Mouse (Mus musculus): Measurements from ENCODE around the gene Med27. TPM values are rescaled to one million over a fixed set of nuclear protein-coding genes. Genes with fewer than 3 reads are reported as not detected.
"Not testable (repeated sequence)": the region's sequence is repeated elsewhere in the genome, so short reads cannot be mapped to it uniquely, and the experiment has no call there.

Gene Med27
- polyA plus RNA-seq, 1 experiment from 2014 or later = 34.4 TPM

GRCm38 (mm10) chr2:29523918-29524811, 177.5 kb downstream of the Med27 start:
- 39% methylated on average over 12 of the region's 12 CpGs for WGBS
- Histone ChIP-seq H3K4me3 (no peak overlapping the region), H3K9me3 (no peaks in the 10 kb centered on the region), H3K27me3 (replicated peaks) (no peaks in the 10 kb centered on the region), H3K4me2 (no peak overlapping the region), H3K27ac (replicated peaks) (peak overlapping the region; percentile 60), H3K36me3 (no peaks in the 10 kb centered on the region), H3K4me1 (peaks cover 49% of the 10 kb centered on the region), H3K9ac (no peak overlapping the region)
- ATAC-seq (ENCODE audit: extremely low read depth, insufficient number of reproducible peaks, low FRiP score, low TSS enrichment) = no peak; the same call in 1 of the 2 replicates

DNA sequence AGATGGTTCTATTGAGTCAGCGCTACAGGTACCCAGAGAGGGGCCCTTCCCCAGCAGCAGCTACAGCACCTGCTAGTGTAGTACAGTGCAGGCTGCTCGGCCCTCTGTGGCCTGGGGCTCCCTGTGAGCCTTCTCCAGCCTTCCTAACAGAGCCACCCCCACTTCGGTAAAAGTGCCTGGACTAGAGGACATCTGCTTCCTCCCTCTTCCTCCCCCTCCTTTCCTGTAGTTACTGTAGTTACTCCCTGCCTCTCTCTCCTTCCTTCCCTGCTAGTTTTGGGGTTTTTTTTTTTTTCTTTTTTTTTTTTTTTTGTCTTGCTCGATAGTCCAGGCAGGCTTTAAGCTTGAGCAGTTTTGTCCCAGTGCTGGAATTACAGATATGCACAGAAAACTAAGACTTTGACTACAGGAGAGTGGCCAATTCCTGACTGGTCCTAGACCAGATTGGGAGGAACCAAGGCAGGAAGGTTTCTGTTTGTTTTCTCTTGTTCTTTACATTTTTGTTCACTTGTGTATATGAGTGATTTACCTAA, 178.7 kb downstream of the Med27 start:
- Histone ChIP-seq H3K4me1 (peaks cover 49% of the 10 kb centered on the region), H3K4me2 (no peak overlapping the region), H3K9me3 (no peaks in the 10 kb centered on the region), H3K27ac (replicated peaks) (peak overlapping the region; percentile 60), H3K9ac (no peak overlapping the region), H3K36me3 (no peaks in the 10 kb centered on the region), H3K4me3 (no peak overlapping the region), H3K27me3 (replicated peaks) (no peaks in the 10 kb centered on the region)
- 42% methylated on average over 4 of the region's 4 CpGs for WGBS
- no peak for ATAC-seq (ENCODE audit: extremely low read depth, insufficient number of reproducible peaks, low FRiP score, low TSS enrichment)

GRCm38 (mm10) chr2:29526266-29526665, 179.6 kb downstream of the Med27 start:
- Histone ChIP-seq H3K36me3 (no peaks in the 10 kb centered on the region), H3K9ac (no peak overlapping the region), H3K9me3 (no peaks in the 10 kb centered on the region), H3K27me3 (replicated peaks) (no peaks in the 10 kb centered on the region), H3K4me3 (no peak overlapping the region), H3K4me1 (peaks cover 48% of the 10 kb centered on the region), H3K27ac (replicated peaks) (no peak overlapping the region), H3K4me2 (no peak overlapping the region)
- no peak; the same call in 1 of the 2 replicates for ATAC-seq (ENCODE audit: extremely low read depth, insufficient number of reproducible peaks, low FRiP score, low TSS enrichment)
- WGBS = 71% methylated on average over 14 of the region's 14 CpGs

- WGBS = 81% methylated on average over 7 of the region's 9 CpGs
- not testable (repeated sequence) for ATAC-seq (ENCODE audit: extremely low read depth, insufficient number of reproducible peaks, low FRiP score, low TSS enrichment)
Observed at GRCm38 (mm10) chr2:29527480-29527879, 180.9 kb downstream of the Med27 start.

DNA sequence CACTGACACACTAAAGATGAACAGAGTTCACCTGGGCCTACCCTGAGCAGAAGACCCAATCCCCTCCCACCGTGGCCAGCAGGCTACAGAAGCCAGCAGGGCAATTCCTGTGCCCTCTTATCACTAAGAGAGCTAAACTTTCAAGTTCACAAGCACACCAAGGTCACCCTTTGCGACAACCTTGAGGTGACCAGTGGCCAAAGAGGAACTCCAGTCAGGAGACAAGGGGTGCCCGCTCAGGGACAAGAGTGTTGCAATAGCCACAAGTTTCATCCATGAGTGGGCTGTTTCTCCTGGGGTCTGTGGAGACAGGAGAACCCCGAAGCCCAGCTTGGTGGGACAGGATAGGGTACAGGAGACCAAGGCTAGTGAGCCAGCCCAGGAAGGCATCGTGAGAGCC, 182.2 kb downstream of the Med27 start:
- H3K4me2 ChIP-seq = no peak overlapping the region
- H3K4me3 ChIP-seq = no peak overlapping the region
- WGBS = 67% methylated on average over 5 of the region's 5 CpGs
- no peaks in the 10 kb centered on the region for H3K36me3 ChIP-seq
- H3K27me3 ChIP-seq (replicated peaks) = no peaks in the 10 kb centered on the region
- H3K4me1 ChIP-seq = peaks cover 34% of the 10 kb centered on the region
- ATAC-seq (ENCODE audit: extremely low read depth, insufficient number of reproducible peaks, low FRiP score, low TSS enrichment) = no peak
- no peaks in the 10 kb centered on the region for H3K9me3 ChIP-seq
- no peak overlapping the region for H3K9ac ChIP-seq
- H3K27ac ChIP-seq (replicated peaks) = no peak overlapping the region

More at GRCm38 (mm10) chr2:29527480-29527879, 180.9 kb downstream of the Med27 start:
- H3K4me1 ChIP-seq = peaks cover 41% of the 10 kb centered on the region
- not testable (repeated sequence) for H3K9me3 ChIP-seq; H3K4me2 ChIP-seq; H3K4me3 ChIP-seq; H3K27ac ChIP-seq (replicated peaks); H3K9ac ChIP-seq; H3K27me3 ChIP-seq (replicated peaks); H3K36me3 ChIP-seq

DNA sequence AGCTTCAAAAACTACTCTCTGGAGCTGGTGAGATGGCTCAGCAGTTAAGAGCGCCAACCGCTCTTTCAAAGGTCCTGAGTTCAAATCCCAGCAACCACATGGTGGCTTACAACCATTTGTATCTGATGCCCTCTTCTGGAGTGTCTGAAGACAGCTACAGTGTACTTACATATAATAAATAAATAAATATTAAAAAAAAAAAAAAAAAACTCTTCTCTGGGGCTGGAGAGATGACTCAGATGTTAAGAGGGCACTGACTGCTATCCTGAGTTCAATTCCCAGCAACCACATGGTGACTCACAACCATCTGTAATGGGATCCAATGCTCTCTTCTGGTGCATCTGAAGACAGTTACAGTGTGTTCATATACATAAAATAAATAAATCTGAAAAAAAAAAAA, 183.2 kb downstream of the Med27 start:
- peaks cover 30% of the 10 kb centered on the region for H3K4me1 ChIP-seq
- H3K27me3 ChIP-seq (replicated peaks); H3K36me3 ChIP-seq; ATAC-seq (ENCODE audit: extremely low read depth, insufficient number of reproducible peaks, low FRiP score, low TSS enrichment); H3K9me3 ChIP-seq; H3K4me3 ChIP-seq; H3K9ac ChIP-seq; H3K4me2 ChIP-seq; H3K27ac ChIP-seq (replicated peaks): not testable (repeated sequence)
- 98% methylated on average over 2 of the region's 2 CpGs for WGBS

- H3K4me2 ChIP-seq = no peak overlapping the region
- H3K4me1 ChIP-seq = peaks cover 31% of the 10 kb centered on the region
- no peak overlapping the region for H3K9ac ChIP-seq
- H3K4me3 ChIP-seq = no peak overlapping the region
- 88% methylated on average over 3 of the region's 3 CpGs for WGBS
- no peaks in the 10 kb centered on the region for H3K27me3 ChIP-seq (replicated peaks)
- H3K9me3 ChIP-seq = no peaks in the 10 kb centered on the region
- no peak for ATAC-seq (ENCODE audit: extremely low read depth, insufficient number of reproducible peaks, low FRiP score, low TSS enrichment)
- H3K27ac ChIP-seq (replicated peaks) = no peak overlapping the region
- H3K36me3 ChIP-seq = no peaks in the 10 kb centered on the region
Observed at GRCm38 (mm10) chr2:29532173-29532572, 185.6 kb downstream of the Med27 start.

DNA sequence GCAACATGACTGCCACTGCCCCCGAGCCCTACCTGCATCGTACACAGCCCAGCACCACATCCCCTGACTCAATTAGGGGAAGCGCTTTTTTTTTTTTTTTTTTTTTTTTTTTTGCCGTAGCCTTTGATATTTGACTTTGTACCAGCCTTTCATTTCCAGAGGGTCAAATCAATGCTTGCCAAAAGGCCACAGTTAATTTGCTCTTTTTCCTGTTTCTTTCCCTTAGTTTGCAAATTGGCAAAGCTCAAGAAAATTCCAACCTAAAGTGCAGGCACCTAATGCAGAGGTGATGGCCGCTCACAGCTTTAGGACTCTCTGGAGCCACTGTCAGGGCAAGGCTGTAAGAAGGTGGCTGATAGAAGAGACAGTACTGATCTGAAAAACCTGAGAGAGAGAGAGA, 186.3 kb downstream of the Med27 start:
- no peak overlapping the region for H3K9ac ChIP-seq
- ATAC-seq (ENCODE audit: extremely low read depth, insufficient number of reproducible peaks, low FRiP score, low TSS enrichment) = no peak
- no peak overlapping the region for H3K4me3 ChIP-seq
- H3K27ac ChIP-seq (replicated peaks) = no peak overlapping the region
- 81% methylated on average over 5 of the region's 5 CpGs for WGBS
- H3K9me3 ChIP-seq = no peaks in the 10 kb centered on the region
- H3K27me3 ChIP-seq (replicated peaks) = no peaks in the 10 kb centered on the region
- no peaks in the 10 kb centered on the region for H3K36me3 ChIP-seq
- H3K4me2 ChIP-seq = no peak overlapping the region
- peaks cover 31% of the 10 kb centered on the region for H3K4me1 ChIP-seq

DNA sequence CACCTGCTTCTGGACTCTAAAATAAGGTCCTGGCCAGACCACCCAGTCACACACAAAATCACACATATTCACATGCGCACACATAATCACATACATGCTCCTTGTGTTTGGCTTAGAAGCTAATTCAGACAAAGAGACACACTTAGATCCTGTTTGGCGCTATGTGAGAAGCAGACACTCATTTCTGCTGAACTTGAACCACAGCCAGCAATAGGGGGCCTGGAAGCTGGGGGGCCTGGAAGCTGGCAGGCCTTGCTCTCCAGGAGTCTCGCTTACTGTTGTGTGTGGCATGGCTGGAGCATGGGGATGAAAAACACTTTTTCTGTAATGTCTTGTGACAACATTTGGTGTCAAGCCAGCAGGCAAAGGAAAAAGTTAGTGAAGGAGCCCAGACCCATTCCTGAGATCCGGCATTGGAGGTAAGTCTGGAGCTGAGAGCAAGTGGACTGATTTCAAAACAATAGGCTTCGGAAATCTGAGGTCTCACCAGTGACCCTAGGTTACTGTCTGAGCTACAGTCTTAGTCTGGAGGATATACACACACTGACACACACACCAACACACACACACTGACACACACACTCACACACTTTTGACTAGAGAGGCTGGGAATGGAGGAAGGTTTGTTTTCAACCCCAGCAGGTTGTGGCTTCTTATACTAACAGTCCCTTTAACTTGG, 189.1 kb downstream of the Med27 start:
- Histone ChIP-seq H3K9me3 (no peaks in the 10 kb centered on the region), H3K4me2 (no peak overlapping the region), H3K36me3 (no peaks in the 10 kb centered on the region), H3K4me1 (peaks cover 31% of the 10 kb centered on the region), H3K27me3 (replicated peaks) (0 out of 2 replicates have a peak, but pooled peaks cover 3% of the 10 kb centered on the region), H3K9ac (0 out of 2 replicates have a peak overlapping the region, but pooled peaks have one; percentile 3), H3K4me3 (no peak overlapping the region), H3K27ac (replicated peaks) (peak overlapping the region; percentile 53)
- WGBS = 51% methylated on average over 5 of the region's 5 CpGs
- no peak for ATAC-seq (ENCODE audit: extremely low read depth, insufficient number of reproducible peaks, low FRiP score, low TSS enrichment)

- 79% methylated on average over 9 of the region's 9 CpGs for WGBS
- Histone ChIP-seq H3K4me1 (peaks cover 31% of the 10 kb centered on the region), H3K27ac (replicated peaks) (peak overlapping the region; percentile 50), H3K9me3 (no peaks in the 10 kb centered on the region), H3K27me3 (replicated peaks) (0 out of 2 replicates have a peak, but pooled peaks cover 3% of the 10 kb centered on the region), H3K36me3 (no peaks in the 10 kb centered on the region), H3K9ac (no peak overlapping the region), H3K4me2 (no peak overlapping the region), H3K4me3 (no peak overlapping the region)
- no peak for ATAC-seq (ENCODE audit: extremely low read depth, insufficient number of reproducible peaks, low FRiP score, low TSS enrichment)
Observed at GRCm38 (mm10) chr2:29536481-29536880, 189.9 kb downstream of the Med27 start.

DNA sequence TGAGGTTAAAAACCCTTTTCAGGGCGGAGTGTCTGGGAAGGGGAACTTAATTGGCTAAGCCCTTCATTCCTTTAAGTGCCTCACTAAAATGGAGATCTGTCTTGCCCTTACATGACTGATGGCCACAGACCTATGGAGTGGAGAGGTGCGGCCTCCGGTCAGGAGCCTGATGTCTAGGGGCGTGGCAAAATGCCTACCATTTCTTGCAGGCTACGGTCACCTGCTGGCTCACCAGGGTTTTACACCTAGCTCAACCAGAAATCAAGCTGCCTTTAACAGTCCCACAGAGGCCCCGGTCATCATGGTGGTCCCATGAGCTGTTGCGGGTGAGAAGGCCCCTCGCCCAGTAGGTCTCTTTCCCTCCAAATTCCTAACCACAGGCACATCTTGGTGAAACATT, 190.7 kb downstream of the Med27 start:
- ATAC-seq (ENCODE audit: extremely low read depth, insufficient number of reproducible peaks, low FRiP score, low TSS enrichment) = no peak

More for the DNA sequence above, 190.7 kb downstream of the Med27 start:
- H3K4me3 ChIP-seq = no peak overlapping the region
- H3K27me3 ChIP-seq (replicated peaks) = 0 out of 2 replicates have a peak, but pooled peaks cover 3% of the 10 kb centered on the region
- peaks cover 35% of the 10 kb centered on the region for H3K4me1 ChIP-seq
- H3K9me3 ChIP-seq = no peaks in the 10 kb centered on the region
- 83% methylated on average over 8 of the region's 8 CpGs for WGBS
- no peak overlapping the region for H3K9ac ChIP-seq
- H3K36me3 ChIP-seq = no peaks in the 10 kb centered on the region
- no peak overlapping the region for H3K27ac ChIP-seq (replicated peaks)
- no peak overlapping the region for H3K4me2 ChIP-seq

Measured in heart, embryonic 13.5 days (tissue).